Mouse (Mus musculus) bone marrow, adult 2 months (tissue): ENCODE measurements at regions not wholly inside any gene's neighbourhood (a gene's known extent, or its start where the extent isn't known, plus 50 kb on each side); places are given as distances from the start of the nearest gene placed in this dataset.

ENCODE experiments used
- H3K27ac ChIP-seq: fragments of 200-500 bp; 2 replicates; pipeline ENCODE4 v1.5.1; 2012; ENCODE audit warnings: low read depth, mild to moderate bottlenecking, control low read depth, inconsistent platforms, low read length; ENCODE audit not compliant: control insufficient read depth, poor library complexity, insufficient read depth
- H3K4me1 ChIP-seq: fragments of 200-500 bp; 2 replicates; pipeline ENCODE4 v1.6.1; 2011; ENCODE audit warnings: low read length; ENCODE audit not compliant: control insufficient read depth, insufficient read depth
- H3K4me3 ChIP-seq: fragments of 200-500 bp; replicated peaks from 2 replicates; pipeline ENCODE3; 2011; ENCODE audit warnings: mild to moderate bottlenecking, low read depth, low read length, control low read depth; ENCODE audit not compliant: control insufficient read depth
- CTCF ChIP-seq: fragments of 200-500 bp; IDR thresholded peaks from 2 replicates; pipeline ENCODE4 v1.5.1; 2011; ENCODE audit warnings: low read length, control low read depth; ENCODE audit not compliant: control insufficient read depth, insufficient read depth
- POLR2A ChIP-seq: fragments of 200-500 bp; IDR thresholded peaks from 2 replicates; pipeline ENCODE4 v1.6.1; 2011; ENCODE audit warnings: low read depth, mild to moderate bottlenecking, control low read depth, low read length, borderline replicate concordance; ENCODE audit not compliant: control insufficient read depth
- WGBS: fragments of 180-500 bp; shearing (Covaris S2); methylation state at CpG from one replicate; pipeline ENCODE4 v1.1.7; 2018; 5-methylcytosine and 5-hydroxymethylcytosine counted together

GRCm38 (mm10) chr12:32683375-32683774 is 136.0 kb upstream of the Nampt start:
- Histone ChIP-seq H3K4me3 (no peak overlapping the region), H3K27ac (no peak overlapping the region), H3K4me1 (no peaks in the 10 kb centered on the region)
- 83% methylated on average over 2 of the region's 2 CpGs for WGBS
- no peak for TF ChIP-seq CTCF
- TF ChIP-seq POLR2A: no peak

- WGBS: 83% methylated on average over 7 of the region's 7 CpGs
- Histone ChIP-seq H3K4me3 (no peak overlapping the region), H3K27ac (no peak overlapping the region), H3K4me1 (no peaks in the 10 kb centered on the region)
- no peak for TF ChIP-seq CTCF
Measured at GRCm38 (mm10) chr12:32685788-32686385, 133.5 kb upstream of the Nampt start.

- TF ChIP-seq CTCF (no peak), POLR2A (no peak)
- Histone ChIP-seq H3K4me3 (no peak overlapping the region), H3K4me1 (no peaks in the 10 kb centered on the region), H3K27ac (no peak overlapping the region)
- 79% methylated on average over 4 of the region's 4 CpGs for WGBS
Measured at GRCm38 (mm10) chr12:32689361-32689760, 130.0 kb upstream of the Nampt start.

- WGBS: 70% methylated on average over 2 of the region's 2 CpGs
- H3K4me3 ChIP-seq: no peak overlapping the region
- H3K4me1 ChIP-seq: no peaks in the 10 kb centered on the region
- H3K27ac ChIP-seq: no peak overlapping the region
- TF ChIP-seq CTCF: no peak
- no peak for TF ChIP-seq POLR2A
Measured at GRCm38 (mm10) chr12:32690096-32690495, 129.2 kb upstream of the Nampt start.

- no peaks in the 10 kb centered on the region for H3K4me1 ChIP-seq
- TF ChIP-seq CTCF: no peak
- TF ChIP-seq POLR2A: no peak
- 75% methylated on average over 8 of the region's 8 CpGs for WGBS
- H3K4me3 ChIP-seq: no peak overlapping the region
- no peak overlapping the region for H3K27ac ChIP-seq
Measured at GRCm38 (mm10) chr12:32692081-32692819, 127.1 kb upstream of the Nampt start.

GRCm38 (mm10) chr12:32692962-32693361 is 126.4 kb upstream of the Nampt start:
- WGBS: 78% methylated on average over 7 of the region's 7 CpGs
- no peak overlapping the region for H3K27ac ChIP-seq
- H3K4me3 ChIP-seq: no peak overlapping the region
- H3K4me1 ChIP-seq: no peaks in the 10 kb centered on the region
- TF ChIP-seq POLR2A (no peak), CTCF (no peak)

- WGBS: 82% methylated on average over 1 of the region's 1 CpGs
- Histone ChIP-seq H3K4me3 (no peak overlapping the region), H3K4me1 (no peaks in the 10 kb centered on the region), H3K27ac (no peak overlapping the region)
- TF ChIP-seq CTCF: no peak
- no peak for TF ChIP-seq POLR2A
Measured at GRCm38 (mm10) chr12:32693678-32694077, 125.7 kb upstream of the Nampt start.

- TF ChIP-seq CTCF: no peak
- TF ChIP-seq POLR2A: no peak
- H3K27ac ChIP-seq: no peak overlapping the region
- 67% methylated on average over 2 of the region's 2 CpGs for WGBS
- H3K4me1 ChIP-seq: no peaks in the 10 kb centered on the region
- H3K4me3 ChIP-seq: no peak overlapping the region
Measured at GRCm38 (mm10) chr12:32696832-32697231, 122.5 kb upstream of the Nampt start.

GRCm38 (mm10) chr12:32709188-32709587 is 110.2 kb upstream of the Nampt start:
- Histone ChIP-seq H3K4me3 (no peak overlapping the region), H3K4me1 (no peaks in the 10 kb centered on the region), H3K27ac (no peak overlapping the region)
- WGBS: 76% methylated on average over 10 of the region's 10 CpGs
- no peak for TF ChIP-seq POLR2A
- no peak for TF ChIP-seq CTCF
